Mouse (Mus musculus) embryonic facial prominence, embryonic 14.5 days (tissue): Measurements from ENCODE around the gene Slc39a11. TPM values are rescaled to one million over a fixed set of nuclear protein-coding genes. Genes with fewer than 3 reads are reported as not detected.
A peak's percentile ranks its signal among the peaks of the same experiment; 100 is the strongest.

Experiments
- ATAC-seq: fragments of 200-750 bp; cut with Nextera tagmentation; 2 replicates; pipeline ENCODE4 v1.8.0; 2017; ENCODE audit warnings: low read depth, moderate number of reproducible peaks, moderate TSS enrichment
- DNase-seq: peaks from one replicate; pipeline ENCODE4 v3.0.0-alpha.2; 2015; ENCODE audit warnings: low spot score
- H3K27ac ChIP-seq: fragments of 300-500 bp; sonication (generic); replicated peaks from 2 replicates; pipeline ENCODE4 v1.5.1; 2014; ENCODE audit warnings: low read depth, mild to moderate bottlenecking, low read length, moderate library complexity
- H3K27me3 ChIP-seq: fragments of 300-500 bp; sonication (generic); replicated peaks from 2 replicates; pipeline ENCODE4 v1.6.1; 2014; ENCODE audit warnings: low read length; ENCODE audit not compliant: control insufficient read depth, insufficient read depth
- H3K36me3 ChIP-seq: fragments of 300-500 bp; sonication (generic); 2 replicates; pipeline ENCODE4 v1.6.1; 2014; ENCODE audit warnings: low read length, mixed read lengths; ENCODE audit not compliant: control insufficient read depth, insufficient read depth
- H3K4me1 ChIP-seq: fragments of 300-500 bp; sonication (generic); 2 replicates; pipeline ENCODE4 v1.6.1; 2014; ENCODE audit warnings: antibody characterized with exemption, low read length; ENCODE audit not compliant: control insufficient read depth, insufficient read depth
- H3K4me2 ChIP-seq: fragments of 300-500 bp; sonication (generic); 2 replicates; pipeline ENCODE4 v1.6.1; 2014; ENCODE audit warnings: low read depth, mild to moderate bottlenecking, low read length, moderate library complexity, mixed read lengths
- H3K4me3 ChIP-seq: fragments of 300-500 bp; sonication (generic); 2 replicates; pipeline ENCODE4 v1.5.1; 2014; ENCODE audit warnings: low read depth, mild to moderate bottlenecking, low read length
- H3K9ac ChIP-seq: fragments of 300-500 bp; sonication (generic); 2 replicates; pipeline ENCODE4 v1.6.1; 2014; ENCODE audit warnings: low read depth, mild to moderate bottlenecking, low read length, moderate library complexity, mixed read lengths
- H3K9me3 ChIP-seq: fragments of 300-500 bp; sonication (generic); 2 replicates; pipeline ENCODE4 v1.6.1; 2016; ENCODE audit warnings: low read length; ENCODE audit not compliant: control insufficient read depth
- WGBS: fragments of 180-500 bp; shearing (Covaris S2); extraction: QIAGEN DNeasy Blood & Tissue Kit; methylation state at CpG from one replicate; pipeline ENCODE4 v1.1.7; 2014; 5-methylcytosine and 5-hydroxymethylcytosine counted together
- polyA plus RNA-seq: library from polyadenylated mRNA; unstranded; fragments of >200 nt; fragmentation: Nextera tagmentation; extraction: Ambion mirVana; gene quantifications from 2 replicates; pipeline ENCODE4 v1.2.1, GENCODE M21; 2014

The Slc39a11 gene
- polyA plus RNA-seq, 1 experiment from 2014 or later = 23.6 TPM

DNA sequence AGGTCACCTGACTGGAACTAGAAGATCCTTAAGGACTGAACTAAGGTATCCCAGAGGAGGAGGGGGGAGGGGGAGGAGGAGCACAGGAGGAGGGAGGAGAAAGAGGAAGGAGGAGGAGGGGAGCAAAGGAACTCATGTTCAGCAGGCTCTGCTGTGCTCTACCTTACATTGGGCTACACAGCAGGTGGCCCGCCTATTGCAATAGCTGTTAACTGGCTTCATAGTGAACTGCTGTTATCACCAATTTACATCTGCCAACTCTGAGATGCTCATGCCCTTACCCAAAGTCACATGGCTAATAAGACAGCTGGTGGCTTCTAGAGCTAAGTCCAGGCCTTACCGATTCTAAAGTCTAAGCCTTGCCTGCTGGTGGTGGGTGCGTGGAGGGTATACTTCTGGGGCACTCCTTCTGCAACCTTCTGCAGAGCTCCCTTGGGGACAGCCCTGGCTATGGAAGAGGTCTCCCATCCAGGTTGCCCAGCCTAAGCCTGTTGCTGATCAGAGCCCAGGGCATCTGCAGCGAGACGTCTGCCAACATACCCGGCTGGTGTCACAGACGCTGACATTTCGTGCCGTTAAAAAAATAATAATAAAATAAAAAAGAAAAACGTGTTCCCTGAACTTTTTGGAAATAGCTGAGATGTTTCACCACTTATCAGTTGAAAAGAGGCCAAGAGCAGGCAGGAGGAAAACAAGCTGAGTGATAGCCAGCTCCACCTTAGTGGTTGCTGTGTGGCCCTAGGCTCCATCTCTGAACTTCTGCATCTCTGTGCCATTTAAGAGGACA, 289.6 kb downstream of the Slc39a11 start:
- 91% methylated on average over 10 of the region's 10 CpGs for WGBS
- H3K9ac ChIP-seq = no peak overlapping the region

DNA sequence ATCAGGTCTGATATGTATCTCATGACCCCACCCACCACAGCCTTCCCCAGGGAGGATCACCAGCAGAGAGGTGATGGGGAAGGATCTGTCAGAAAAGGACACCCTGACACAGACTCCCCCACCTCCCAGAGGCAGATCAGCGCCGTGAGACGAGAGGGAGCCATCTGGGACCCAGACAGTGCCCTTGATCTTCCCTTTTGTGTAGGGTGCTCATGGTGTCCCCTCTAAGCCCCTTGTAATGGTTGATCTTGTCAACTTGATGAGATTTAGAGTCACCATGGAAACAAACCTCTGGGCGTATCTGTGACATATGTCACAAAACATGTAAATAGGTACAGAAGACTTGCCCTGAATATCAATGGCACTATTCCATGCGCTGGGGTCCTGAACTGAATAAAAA, 293.9 kb downstream of the Slc39a11 start:
- no peak for ATAC-seq

More for the DNA sequence above, 289.6 kb downstream of the Slc39a11 start:
- DNase-seq = no peak
- H3K4me1 ChIP-seq = no peaks in the 10 kb centered on the region; the same call in 1 of the 2 replicates
- no peak overlapping the region for H3K4me3 ChIP-seq
- H3K27me3 ChIP-seq = no peaks in the 10 kb centered on the region
- H3K36me3 ChIP-seq = no peaks in the 10 kb centered on the region
- ATAC-seq = no peak
- no peak overlapping the region for H3K27ac ChIP-seq
- no peaks in the 10 kb centered on the region for H3K9me3 ChIP-seq
- H3K4me2 ChIP-seq = no peak overlapping the region

DNA sequence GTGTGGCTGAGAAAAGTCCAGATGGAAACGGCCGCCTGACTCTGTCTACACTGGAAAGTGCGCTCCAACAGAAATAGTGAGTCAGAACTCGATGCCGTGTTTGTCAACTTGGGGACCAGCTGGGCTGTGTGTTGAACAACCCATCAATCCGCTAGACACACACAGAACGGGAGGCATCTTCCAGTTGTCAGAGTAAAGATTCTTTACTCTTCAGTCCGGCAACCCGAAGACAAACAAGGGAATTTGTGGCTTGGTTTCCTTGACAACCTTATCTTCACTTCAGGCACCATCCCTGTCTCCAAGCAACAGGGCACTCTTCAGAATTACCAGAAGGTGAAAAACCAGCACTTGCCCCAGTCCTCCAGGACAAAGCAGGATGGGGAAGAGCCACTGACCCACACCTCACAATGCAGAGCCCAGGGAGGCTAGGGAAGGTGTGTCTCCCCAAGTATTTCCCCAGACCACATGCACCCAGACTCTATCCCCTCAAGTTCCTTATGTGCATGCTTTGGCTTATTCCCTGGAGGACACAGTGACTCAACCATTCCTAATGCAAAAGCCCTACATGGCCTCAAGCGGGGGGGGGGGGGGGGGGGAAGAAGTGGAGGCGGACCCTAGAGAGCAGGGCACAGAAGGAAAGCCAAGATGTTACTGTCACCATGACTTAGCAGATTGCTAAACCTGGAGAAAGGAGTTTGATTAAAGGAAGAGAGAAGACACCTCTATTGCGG, 297.6 kb downstream of the Slc39a11 start:
- no peak overlapping the region for H3K9ac ChIP-seq
- H3K4me2 ChIP-seq = no peak overlapping the region
- no peak overlapping the region for H3K27ac ChIP-seq
- no peaks in the 10 kb centered on the region for H3K4me1 ChIP-seq
- H3K4me3 ChIP-seq = no peak overlapping the region
- H3K27me3 ChIP-seq = no peaks in the 10 kb centered on the region
- no peaks in the 10 kb centered on the region for H3K36me3 ChIP-seq
- H3K9me3 ChIP-seq = peaks cover 12% of the 10 kb centered on the region
- WGBS = 78% methylated on average over 12 of the region's 12 CpGs
- DNase-seq (no peak), ATAC-seq (peak; percentile 12; the same call in 1 of the 2 replicates)

More for the DNA sequence above, 293.9 kb downstream of the Slc39a11 start:
- H3K4me2 ChIP-seq = no peak overlapping the region
- H3K9me3 ChIP-seq = no peaks in the 10 kb centered on the region
- no peak for DNase-seq
- H3K4me3 ChIP-seq = no peak overlapping the region
- 92% methylated on average over 5 of the region's 5 CpGs for WGBS
- no peaks in the 10 kb centered on the region for H3K4me1 ChIP-seq
- H3K36me3 ChIP-seq = no peaks in the 10 kb centered on the region
- no peaks in the 10 kb centered on the region for H3K27me3 ChIP-seq
- no peak overlapping the region for H3K9ac ChIP-seq
- H3K27ac ChIP-seq = no peak overlapping the region

DNA sequence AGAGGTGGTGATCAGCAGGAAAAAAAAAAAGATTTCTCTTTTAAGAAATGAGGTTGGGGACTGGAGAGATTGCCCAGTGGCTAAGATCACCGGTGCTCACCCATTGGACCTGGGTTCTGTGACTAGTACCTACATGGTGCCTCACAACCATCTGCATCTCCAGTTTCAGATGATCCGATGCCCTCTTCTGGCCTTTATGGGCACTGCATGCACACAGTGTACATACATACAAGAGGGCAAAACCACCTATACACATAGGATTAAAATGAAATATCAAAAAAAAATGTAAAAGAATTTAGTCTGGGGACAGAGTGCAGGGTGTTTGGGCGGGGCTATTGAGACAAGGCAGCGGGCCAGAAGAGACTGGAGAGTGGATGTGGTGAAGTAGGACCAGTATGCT, 299.3 kb downstream of the Slc39a11 start:
- WGBS = 90% methylated on average over 4 of the region's 4 CpGs

DNA sequence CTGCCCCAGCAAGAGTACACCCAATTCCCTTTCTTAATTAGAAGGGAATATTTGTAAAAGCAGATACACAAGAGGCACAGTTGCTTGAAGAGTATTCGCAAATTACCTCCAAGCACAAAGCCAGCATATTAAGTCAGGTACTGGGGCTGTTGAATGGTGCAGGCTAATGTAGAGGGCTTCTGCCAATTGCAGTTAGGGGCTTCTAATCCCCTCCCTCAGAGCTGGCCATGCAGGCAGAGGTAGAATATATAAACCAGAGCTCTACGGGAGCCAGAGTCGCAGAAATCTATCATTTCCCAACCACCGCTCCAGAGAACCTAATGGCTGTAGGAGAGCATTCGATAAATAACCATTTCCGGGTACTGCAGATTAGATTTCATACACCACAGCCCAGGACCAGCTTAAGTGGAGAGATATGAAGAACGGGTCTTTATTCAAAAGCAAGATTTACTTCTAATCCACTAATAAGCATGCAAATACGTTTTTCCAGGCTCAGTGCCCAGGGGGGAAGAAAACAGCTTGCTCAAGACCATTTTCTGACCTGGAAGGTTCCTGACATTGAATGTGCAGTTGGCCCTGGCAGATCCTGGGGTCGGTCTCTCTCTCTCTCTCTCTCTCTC, 302.9 kb downstream of the Slc39a11 start:
- WGBS = 50% methylated on average over 8 of the region's 9 CpGs
- H3K4me3 ChIP-seq = no peak overlapping the region
- H3K27me3 ChIP-seq = no peaks in the 10 kb centered on the region
- peak overlapping the region; percentile 15 for H3K27ac ChIP-seq
- H3K9ac ChIP-seq = no peak overlapping the region
- ATAC-seq (peak; percentile 50; the same call in 1 of the 2 replicates), DNase-seq (peak; percentile 75)
- H3K4me1 ChIP-seq = peaks cover 10% of the 10 kb centered on the region; the same call in 1 of the 2 replicates
- H3K4me2 ChIP-seq = no peak overlapping the region
- peaks cover 12% of the 10 kb centered on the region for H3K9me3 ChIP-seq
- H3K36me3 ChIP-seq = no peaks in the 10 kb centered on the region

More for the DNA sequence above, 299.3 kb downstream of the Slc39a11 start:
- H3K4me2 ChIP-seq = no peak overlapping the region
- H3K27ac ChIP-seq = no peak overlapping the region
- H3K4me1 ChIP-seq = peaks cover 10% of the 10 kb centered on the region; the same call in 1 of the 2 replicates
- H3K9me3 ChIP-seq = peaks cover 12% of the 10 kb centered on the region
- ATAC-seq = no peak
- H3K9ac ChIP-seq = no peak overlapping the region
- no peak for DNase-seq
- H3K27me3 ChIP-seq = no peaks in the 10 kb centered on the region
- H3K4me3 ChIP-seq = no peak overlapping the region
- H3K36me3 ChIP-seq = no peaks in the 10 kb centered on the region

DNA sequence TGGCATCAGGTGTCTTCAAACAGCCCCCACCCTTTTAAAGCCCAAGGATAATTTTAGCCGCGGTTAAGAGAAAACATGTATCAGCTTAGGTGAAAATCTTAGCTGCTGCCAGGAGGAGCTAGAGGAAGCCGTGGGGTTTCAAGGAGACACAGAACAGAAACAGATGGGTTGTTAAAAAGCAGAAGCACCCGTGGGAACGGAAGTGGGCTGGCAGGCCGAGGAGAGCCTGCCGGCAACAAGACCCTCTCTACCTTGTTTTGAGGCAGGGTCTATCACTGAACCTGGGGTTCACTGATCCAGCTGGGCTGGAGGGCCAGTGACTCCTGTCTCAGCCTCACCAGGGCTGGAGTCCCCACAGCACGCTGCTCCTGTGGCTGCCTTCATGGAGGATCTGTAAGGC, 310.1 kb downstream of the Slc39a11 start:
- Histone ChIP-seq H3K4me2 (no peak overlapping the region), H3K9ac (no peak overlapping the region), H3K27me3 (no peaks in the 10 kb centered on the region), H3K4me1 (peaks cover 2% of the 10 kb centered on the region; the same call in 1 of the 2 replicates), H3K27ac (no peak overlapping the region), H3K9me3 (no peaks in the 10 kb centered on the region), H3K36me3 (no peaks in the 10 kb centered on the region), H3K4me3 (no peak overlapping the region)
- WGBS = 50% methylated on average over 8 of the region's 8 CpGs
- no peak for DNase-seq
- ATAC-seq = no peak

DNA sequence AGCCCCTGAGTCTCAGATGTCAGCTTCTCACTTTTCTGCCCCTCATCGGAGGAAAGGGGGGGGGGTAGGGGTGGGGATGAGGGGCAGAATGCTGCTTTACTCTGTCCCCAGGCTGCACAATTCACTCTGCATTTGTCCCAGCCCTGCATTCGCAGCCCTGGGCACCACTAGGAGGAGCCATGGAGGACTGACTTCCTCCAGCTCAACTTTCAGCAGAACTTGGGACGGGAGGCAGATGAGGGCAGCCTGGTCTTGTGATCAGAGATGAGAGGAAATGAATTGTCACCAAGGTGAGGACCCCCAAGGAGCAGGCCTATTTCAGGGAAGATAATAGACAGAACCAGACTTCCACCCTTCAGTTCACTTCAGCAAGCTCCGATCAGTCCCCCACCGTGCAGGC, 311.3 kb downstream of the Slc39a11 start:
- Histone ChIP-seq H3K4me1 (peaks cover 4% of the 10 kb centered on the region; the same call in 1 of the 2 replicates), H3K4me3 (no peak overlapping the region), H3K27me3 (no peaks in the 10 kb centered on the region), H3K9me3 (no peaks in the 10 kb centered on the region), H3K36me3 (no peaks in the 10 kb centered on the region), H3K27ac (no peak overlapping the region), H3K9ac (no peak overlapping the region), H3K4me2 (no peak overlapping the region)
- DNase-seq (no peak), ATAC-seq (no peak)
- WGBS = 46% methylated on average over 5 of the region's 5 CpGs

DNA sequence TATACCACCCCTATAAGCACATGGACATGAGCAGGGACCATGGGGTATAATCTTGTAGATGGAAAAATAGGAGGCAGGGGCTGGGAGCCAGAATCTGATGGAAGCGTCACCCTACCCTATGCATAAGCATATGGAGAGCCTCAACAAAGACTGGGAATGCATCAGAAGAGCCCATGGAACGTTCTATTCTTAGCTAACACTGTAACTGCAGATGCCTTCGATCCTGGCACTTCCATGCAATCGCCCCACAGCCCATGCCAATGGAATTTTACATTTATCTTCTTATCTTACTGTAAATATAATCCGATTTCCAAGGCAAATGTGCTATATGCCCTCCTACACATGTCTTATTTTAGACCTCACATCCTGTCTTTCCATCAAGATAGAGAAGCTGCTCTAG, 314.2 kb downstream of the Slc39a11 start:
- Histone ChIP-seq H3K4me3 (no peak overlapping the region), H3K9me3 (no peaks in the 10 kb centered on the region), H3K4me1 (peaks cover 4% of the 10 kb centered on the region; the same call in 1 of the 2 replicates), H3K36me3 (no peaks in the 10 kb centered on the region), H3K27ac (no peak overlapping the region), H3K4me2 (no peak overlapping the region), H3K27me3 (no peaks in the 10 kb centered on the region), H3K9ac (no peak overlapping the region)
- no peak for ATAC-seq
- 94% methylated on average over 5 of the region's 5 CpGs for WGBS
- no peak for DNase-seq
